Mouse (Mus musculus) liver, adult 2 months (tissue): Measurements from ENCODE around the gene Gm20431. TPM values are rescaled to one million over a fixed set of nuclear protein-coding genes. Genes with fewer than 3 reads are reported as not detected.
A peak's percentile ranks its signal among the peaks of the same experiment; 100 is the strongest.

Experiments used
- DNase-seq: peaks from one replicate; pipeline ENCODE4 v3.0.0-alpha.2; 2011; ENCODE audit warnings: low read depth, low spot score; ENCODE audit errors: extremely low read depth
- H3K27ac ChIP-seq: fragments of 200-500 bp; replicated peaks from 2 replicates; pipeline ENCODE4 v1.5.1; 2012; ENCODE audit warnings: low read depth, mild to moderate bottlenecking, control low read depth, inconsistent platforms, low read length; ENCODE audit not compliant: insufficient read depth
- H3K27me3 ChIP-seq: fragments of 200-500 bp; 2 replicates; pipeline ENCODE4 v1.6.1; 2012; ENCODE audit warnings: mild to moderate bottlenecking, moderate library complexity, low read length, inconsistent platforms; ENCODE audit not compliant: control insufficient read depth, insufficient read depth
- H3K36me3 ChIP-seq: fragments of 200-500 bp; 2 replicates; pipeline ENCODE4 v1.6.1; 2012; ENCODE audit warnings: low read length, inconsistent platforms; ENCODE audit not compliant: control insufficient read depth, insufficient read depth
- H3K4me1 ChIP-seq: fragments of 200-500 bp; 2 replicates; pipeline ENCODE4 v1.6.1; 2011; ENCODE audit warnings: low read length; ENCODE audit not compliant: control insufficient read depth, insufficient read depth
- H3K4me3 ChIP-seq: fragments of 200-500 bp; 2 replicates; pipeline ENCODE4 v1.5.1; 2011; ENCODE audit warnings: low read depth, mild to moderate bottlenecking, control low read depth, low read length, moderate library complexity; ENCODE audit not compliant: insufficient read depth
- H3K79me2 ChIP-seq: fragments of 200-500 bp; 2 replicates; pipeline ENCODE4 v1.6.1; 2012; ENCODE audit warnings: inconsistent platforms, mild to moderate bottlenecking, low read length, moderate library complexity; ENCODE audit not compliant: control insufficient read depth, insufficient read depth
- H3K9ac ChIP-seq: fragments of 200-500 bp; 2 replicates; pipeline ENCODE4 v1.6.1; 2012; ENCODE audit warnings: low read depth, mild to moderate bottlenecking, control low read depth, inconsistent platforms, low read length
- CTCF ChIP-seq: fragments of 200-500 bp; IDR thresholded peaks from 2 replicates; pipeline ENCODE4 v1.5.1; 2011; ENCODE audit warnings: low read depth, low read length, control low read depth
- POLR2A ChIP-seq: fragments of 200-500 bp; IDR thresholded peaks from 2 replicates; pipeline ENCODE4 v1.6.1; 2011; ENCODE audit warnings: low read length, control low read depth; ENCODE audit not compliant: insufficient read depth; ENCODE audit errors: extremely low read depth
- WGBS: fragments of 180-500 bp; shearing (Covaris S2); methylation state at CpG from one replicate; pipeline ENCODE4 v1.1.7; 2018; 5-methylcytosine and 5-hydroxymethylcytosine counted together
- polyA plus RNA-seq: library from polyadenylated mRNA; depleted of rRNA; stranded (reverse); fragments of >200 nt; gene quantifications from 2 replicates; pipeline ENCODE4 v1.2.3, GENCODE M21; 2012
- total RNA-seq: library from RNA; depleted of rRNA; stranded (reverse); fragments of >200 nt; gene quantifications from 2 replicates; pipeline ENCODE4 v1.2.3, GENCODE M21; 2014

Gene Gm20431
- total and polyA plus RNA-seq, 2 experiments, result 10.8 TPM; not detected in 1

DNA sequence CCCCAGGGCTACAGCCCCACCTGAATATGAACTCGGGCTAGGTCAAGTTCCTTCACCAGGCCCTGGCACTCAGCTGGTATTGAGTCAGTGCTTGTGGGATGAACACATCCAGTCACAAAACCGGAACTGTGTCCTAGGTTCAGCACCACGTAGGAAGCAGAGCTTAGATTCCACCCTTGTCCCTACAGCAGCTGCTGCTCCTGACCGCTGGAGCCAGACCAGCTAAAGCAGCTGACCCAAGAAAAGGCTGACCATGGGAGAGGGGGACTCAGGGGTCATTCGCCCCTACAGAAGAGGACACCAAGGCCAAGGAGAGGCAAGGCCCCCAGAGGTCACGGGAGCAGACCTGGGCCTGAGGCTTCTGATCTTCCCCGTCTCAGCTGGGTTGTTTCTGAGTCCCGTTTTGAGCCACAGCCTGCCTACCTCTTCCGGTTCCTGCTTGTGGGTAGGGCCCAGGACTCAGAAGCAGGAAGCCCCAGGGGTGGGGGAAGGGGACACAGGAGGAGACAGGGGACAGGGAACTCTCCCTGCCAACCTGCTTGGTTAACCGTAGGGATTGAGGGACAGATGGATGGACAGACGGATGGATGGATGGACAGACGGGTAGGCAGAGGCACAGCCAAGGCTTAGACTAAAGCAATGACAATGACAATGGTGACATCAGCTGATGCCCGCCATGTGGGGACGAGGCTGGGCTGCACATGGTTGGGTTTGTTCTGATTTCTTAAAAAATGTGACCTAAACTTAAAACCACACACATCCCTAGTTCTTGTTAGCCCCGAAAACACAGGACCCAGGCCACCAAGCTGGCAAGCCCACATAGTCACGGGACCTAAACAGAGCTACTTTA lies 4.4 kb downstream of the Gm20431 start:
- H3K27me3 ChIP-seq, result no peaks in the 10 kb centered on the region
- 72% methylated on average over 16 of the region's 16 CpGs for WGBS
- peaks cover 14% of the 10 kb centered on the region for H3K79me2 ChIP-seq
- DNase-seq, result peak; percentile 86
- TF ChIP-seq POLR2A (no peak), CTCF (no peak)
- peaks cover 41% of the 10 kb centered on the region for H3K4me1 ChIP-seq
- no peaks in the 10 kb centered on the region for H3K36me3 ChIP-seq
- H3K9ac ChIP-seq, result peak overlapping the region; percentile 49
- peak overlapping the region; percentile 48 for H3K27ac ChIP-seq
- peak overlapping the region; percentile 46 for H3K4me3 ChIP-seq

DNA sequence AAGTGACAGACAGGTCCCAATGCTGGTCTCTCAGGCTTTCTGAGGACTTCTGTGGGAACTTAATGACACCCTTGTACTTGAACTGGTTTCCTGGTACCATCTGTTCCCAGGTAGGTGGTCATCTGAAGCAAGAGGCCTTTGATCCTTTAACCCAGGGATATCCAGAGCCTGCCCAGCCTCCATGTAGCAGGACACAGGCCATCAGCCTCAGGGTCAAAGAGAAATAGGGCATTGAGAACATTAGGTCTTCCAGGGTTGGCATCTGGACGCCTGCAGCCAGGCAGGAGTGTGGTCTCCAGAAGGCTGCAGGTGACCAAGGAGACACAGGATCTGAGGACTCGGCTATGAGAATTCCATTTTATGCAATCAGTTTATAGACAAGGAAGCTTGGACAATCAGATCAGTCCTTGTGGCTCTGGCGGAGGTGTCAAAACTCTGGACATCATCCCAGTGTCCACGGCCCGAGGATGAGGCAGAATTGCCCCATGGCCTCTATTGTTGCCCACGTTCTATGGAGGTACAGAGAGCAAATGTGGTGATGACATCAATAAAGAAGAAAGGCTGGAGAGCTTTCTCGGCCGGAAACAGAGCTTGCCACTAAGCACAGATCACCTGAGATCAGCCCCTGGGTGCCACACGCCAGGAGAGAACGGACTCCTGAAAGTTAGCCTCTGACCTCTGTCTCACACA lies 6.2 kb downstream of the Gm20431 start:
- Histone ChIP-seq H3K27ac (0 out of 2 replicates have a peak overlapping the region, but pooled peaks have one; percentile 9), H3K36me3 (0 out of 2 replicates have a peak, but pooled peaks cover 3% of the 10 kb centered on the region), H3K4me3 (no peak overlapping the region), H3K9ac (no peak overlapping the region), H3K79me2 (peaks cover 21% of the 10 kb centered on the region), H3K4me1 (peaks cover 33% of the 10 kb centered on the region), H3K27me3 (no peaks in the 10 kb centered on the region)
- DNase-seq, result peak; percentile 87
- TF ChIP-seq POLR2A (no peak), CTCF (no peak)
- 31% methylated on average over 10 of the region's 10 CpGs for WGBS

DNA sequence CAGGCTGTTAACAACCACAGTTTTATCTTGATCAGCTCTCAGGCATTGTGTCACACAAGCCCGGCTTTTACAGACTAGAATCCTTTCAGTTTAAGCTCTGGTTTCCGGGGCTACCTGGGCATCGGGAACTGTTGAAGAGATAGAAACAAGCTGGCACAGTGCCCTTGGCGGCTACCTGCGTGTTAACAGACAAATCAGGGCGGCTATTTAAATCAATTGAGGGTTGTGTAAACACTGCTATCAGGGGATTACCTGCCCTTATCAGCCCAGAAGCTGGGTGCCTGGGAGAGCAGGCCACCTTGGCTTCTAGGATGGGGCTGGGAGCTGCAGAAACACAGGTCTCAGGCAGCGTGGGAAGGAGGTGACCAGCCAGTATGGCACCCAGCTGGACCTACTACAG lies 8.6 kb downstream of the Gm20431 start:
- H3K27ac ChIP-seq, result no peak overlapping the region
- 37% methylated on average over 7 of the region's 7 CpGs for WGBS
- no peak overlapping the region for H3K9ac ChIP-seq
- H3K4me3 ChIP-seq, result no peak overlapping the region
- 0 out of 2 replicates have a peak, but pooled peaks cover 3% of the 10 kb centered on the region for H3K36me3 ChIP-seq
- no peaks in the 10 kb centered on the region for H3K27me3 ChIP-seq
- peaks cover 23% of the 10 kb centered on the region for H3K4me1 ChIP-seq
- DNase-seq, result peak; percentile 71
- TF ChIP-seq CTCF (no peak), POLR2A (no peak)
- H3K79me2 ChIP-seq, result peaks cover 21% of the 10 kb centered on the region

DNA sequence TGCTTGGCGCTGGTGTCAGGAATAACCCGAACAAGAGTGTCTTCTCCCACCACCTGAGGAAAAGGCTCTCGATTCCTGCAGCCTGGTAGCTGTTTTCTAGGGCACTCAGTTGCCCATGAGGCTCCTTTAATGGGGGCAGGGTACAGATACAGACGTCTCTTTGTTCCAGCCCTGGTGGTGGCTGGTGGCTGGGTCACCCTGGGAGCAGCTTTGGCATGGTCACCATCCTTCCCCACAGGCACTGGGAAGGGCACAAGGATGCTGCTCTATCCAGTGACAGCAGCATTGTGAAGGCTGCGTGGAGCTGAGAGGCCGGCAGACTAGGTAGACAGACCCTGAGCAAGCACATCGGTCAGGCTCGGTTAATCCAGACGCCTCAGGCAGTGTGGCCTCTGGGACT lies 9.7 kb downstream of the Gm20431 start:
- DNase-seq, result no peak
- TF ChIP-seq CTCF (no peak), POLR2A (no peak)
- no peak overlapping the region for H3K4me3 ChIP-seq

DNA sequence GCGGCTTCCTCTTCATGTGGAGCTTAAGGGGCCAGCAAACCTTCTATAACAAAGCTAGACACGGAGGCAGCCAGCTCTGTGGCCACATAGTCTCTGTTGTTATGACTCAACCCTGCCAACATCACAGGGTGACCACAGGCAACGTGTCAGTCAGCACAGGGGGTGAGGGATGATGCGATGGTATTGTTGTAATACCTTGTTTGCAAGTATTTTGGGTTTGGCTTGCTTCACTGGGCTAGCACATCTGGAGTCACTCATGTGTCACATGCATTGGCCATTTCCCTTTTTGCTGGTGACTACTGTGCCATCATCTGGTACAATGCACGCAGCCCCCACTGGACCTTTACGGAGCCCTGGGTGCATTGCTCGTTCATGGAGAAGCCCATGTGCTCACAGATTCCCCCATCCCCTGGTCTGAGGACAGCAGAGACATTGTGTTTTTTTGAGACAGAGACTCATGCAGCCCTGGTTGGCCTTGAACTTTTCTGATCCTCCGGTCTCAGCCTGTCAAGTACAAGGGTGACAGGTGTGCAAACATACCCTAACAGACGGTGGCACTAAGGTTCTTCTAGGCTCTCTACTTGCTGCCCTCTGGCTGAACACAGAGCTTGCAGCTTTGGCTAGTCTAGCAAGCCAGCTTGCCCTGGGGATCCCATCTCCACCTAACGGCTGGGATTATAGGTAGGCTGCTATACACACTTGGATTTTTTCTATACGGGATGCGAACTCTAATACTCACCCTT lies 11.8 kb downstream of the Gm20431 start:
- Histone ChIP-seq H3K4me1 (peaks cover 7% of the 10 kb centered on the region; the same call in 1 of the 2 replicates), H3K27me3 (no peaks in the 10 kb centered on the region), H3K27ac (no peak overlapping the region), H3K4me3 (no peak overlapping the region), H3K9ac (no peak overlapping the region), H3K36me3 (0 out of 2 replicates have a peak, but pooled peaks cover 3% of the 10 kb centered on the region), H3K79me2 (peaks cover 13% of the 10 kb centered on the region)
- DNase-seq, result peak; percentile 68
- WGBS, result 67% methylated on average over 12 of the region's 12 CpGs
- TF ChIP-seq CTCF, result no peak
- TF ChIP-seq POLR2A, result no peak

More for the DNA sequence above, 9.7 kb downstream of the Gm20431 start:
- Histone ChIP-seq H3K4me1 (peaks cover 20% of the 10 kb centered on the region), H3K27me3 (no peaks in the 10 kb centered on the region), H3K79me2 (peaks cover 17% of the 10 kb centered on the region), H3K36me3 (0 out of 2 replicates have a peak, but pooled peaks cover 3% of the 10 kb centered on the region), H3K9ac (no peak overlapping the region), H3K27ac (no peak overlapping the region)
- 95% methylated on average over 9 of the region's 9 CpGs for WGBS
